Mouse (Mus musculus) neural tube, embryonic 15.5 days (tissue): ENCODE data around the gene Gm42742. TPM values are rescaled to one million over a fixed set of nuclear protein-coding genes. Genes with fewer than 3 reads are reported as not detected.

Experiments
- ATAC-seq: fragments of 200-750 bp; cut with Nextera tagmentation; 2 replicates; pipeline ENCODE4 v1.8.0; 2017; ENCODE audit warnings: mild to moderate bottlenecking, moderate TSS enrichment, moderate library complexity; ENCODE audit not compliant: low FRiP score
- H3K27ac ChIP-seq: fragments of 300-500 bp; sonication (generic); replicated peaks from 2 replicates; pipeline ENCODE4 v1.5.1; 2015; ENCODE audit warnings: mild to moderate bottlenecking, inconsistent platforms
- H3K27me3 ChIP-seq: fragments of 300-500 bp; sonication (generic); replicated peaks from 2 replicates; pipeline ENCODE4 v1.6.1; 2015; ENCODE audit warnings: inconsistent platforms
- H3K36me3 ChIP-seq: fragments of 300-500 bp; sonication (generic); 2 replicates; pipeline ENCODE4 v1.6.1; 2015; ENCODE audit warnings: inconsistent platforms
- H3K4me1 ChIP-seq: fragments of 300-500 bp; sonication (generic); 2 replicates; pipeline ENCODE4 v1.6.1; 2015; ENCODE audit warnings: inconsistent platforms
- H3K4me2 ChIP-seq: fragments of 300-500 bp; sonication (generic); 2 replicates; pipeline ENCODE4 v1.6.1; 2015; ENCODE audit warnings: inconsistent platforms, mild to moderate bottlenecking, moderate library complexity
- H3K4me3 ChIP-seq: fragments of 300-500 bp; sonication (generic); replicated peaks from 2 replicates; pipeline ENCODE4 v1.5.1; 2015; ENCODE audit warnings: mild to moderate bottlenecking, inconsistent platforms
- H3K9ac ChIP-seq: fragments of 300-500 bp; sonication (generic); replicated peaks from 2 replicates; pipeline ENCODE4 v1.6.1; 2015; ENCODE audit warnings: mild to moderate bottlenecking, inconsistent platforms
- H3K9me3 ChIP-seq: fragments of 300-500 bp; sonication (generic); replicated peaks from 2 replicates; pipeline ENCODE4 v1.6.1; 2016; ENCODE audit warnings: inconsistent platforms
- WGBS: fragments of 180-500 bp; shearing (Covaris S2); methylation state at CpG from one replicate; pipeline ENCODE4 v1.1.7; 2015; ENCODE audit warnings: mixed read lengths; 5-methylcytosine and 5-hydroxymethylcytosine counted together
- polyA plus RNA-seq: library from polyadenylated mRNA; unstranded; fragments of >200 nt; fragmentation: Nextera tagmentation; extraction: Ambion mirVana; gene quantifications from 2 replicates; pipeline ENCODE4 v1.2.1, GENCODE M21; 2015

The Gm42742 gene
- polyA plus RNA-seq, 1 experiment from 2014 or later = 18.8 TPM

DNA sequence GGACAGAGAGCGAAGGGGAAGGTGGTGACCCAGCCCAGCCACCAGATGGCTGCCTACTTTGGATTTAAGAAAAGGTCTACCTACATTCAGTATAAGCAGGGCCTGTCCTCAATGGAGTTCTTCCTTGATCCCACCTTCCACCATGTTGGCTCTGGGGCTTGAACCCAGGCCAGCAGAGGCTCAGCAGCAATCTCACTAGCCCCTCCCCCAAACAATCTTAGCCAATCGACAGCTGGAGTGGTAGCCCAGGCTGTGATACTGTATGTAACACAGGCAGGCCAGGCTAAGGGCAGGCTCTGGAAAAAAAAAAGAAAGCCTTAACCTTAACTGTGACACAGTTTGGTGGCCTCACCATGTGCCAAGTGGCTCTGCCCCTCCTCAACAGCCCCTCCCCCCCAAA is 9.2 kb downstream of the Gm42742 start:
- Histone ChIP-seq H3K4me3 (no peak overlapping the region), H3K9ac (no peak overlapping the region), H3K9me3 (no peaks in the 10 kb centered on the region), H3K36me3 (peaks cover 24% of the 10 kb centered on the region), H3K4me1 (peaks cover 31% of the 10 kb centered on the region), H3K27ac (no peak overlapping the region), H3K4me2 (no peak overlapping the region), H3K27me3 (no peaks in the 10 kb centered on the region)
- no peak for ATAC-seq
- WGBS = 83% methylated on average over 2 of the region's 2 CpGs

GRCm38 (mm10) chr7:127011051-127011450 is 9.8 kb downstream of the Gm42742 start:
- no peak for ATAC-seq
- no peak overlapping the region for H3K27ac ChIP-seq
- peaks cover 24% of the 10 kb centered on the region for H3K36me3 ChIP-seq
- H3K4me3 ChIP-seq = no peak overlapping the region
- H3K4me1 ChIP-seq = peaks cover 29% of the 10 kb centered on the region
- no peak overlapping the region for H3K4me2 ChIP-seq
- WGBS = 96% methylated on average over 2 of the region's 2 CpGs
- no peaks in the 10 kb centered on the region for H3K27me3 ChIP-seq
- H3K9me3 ChIP-seq = no peaks in the 10 kb centered on the region
- no peak overlapping the region for H3K9ac ChIP-seq

DNA sequence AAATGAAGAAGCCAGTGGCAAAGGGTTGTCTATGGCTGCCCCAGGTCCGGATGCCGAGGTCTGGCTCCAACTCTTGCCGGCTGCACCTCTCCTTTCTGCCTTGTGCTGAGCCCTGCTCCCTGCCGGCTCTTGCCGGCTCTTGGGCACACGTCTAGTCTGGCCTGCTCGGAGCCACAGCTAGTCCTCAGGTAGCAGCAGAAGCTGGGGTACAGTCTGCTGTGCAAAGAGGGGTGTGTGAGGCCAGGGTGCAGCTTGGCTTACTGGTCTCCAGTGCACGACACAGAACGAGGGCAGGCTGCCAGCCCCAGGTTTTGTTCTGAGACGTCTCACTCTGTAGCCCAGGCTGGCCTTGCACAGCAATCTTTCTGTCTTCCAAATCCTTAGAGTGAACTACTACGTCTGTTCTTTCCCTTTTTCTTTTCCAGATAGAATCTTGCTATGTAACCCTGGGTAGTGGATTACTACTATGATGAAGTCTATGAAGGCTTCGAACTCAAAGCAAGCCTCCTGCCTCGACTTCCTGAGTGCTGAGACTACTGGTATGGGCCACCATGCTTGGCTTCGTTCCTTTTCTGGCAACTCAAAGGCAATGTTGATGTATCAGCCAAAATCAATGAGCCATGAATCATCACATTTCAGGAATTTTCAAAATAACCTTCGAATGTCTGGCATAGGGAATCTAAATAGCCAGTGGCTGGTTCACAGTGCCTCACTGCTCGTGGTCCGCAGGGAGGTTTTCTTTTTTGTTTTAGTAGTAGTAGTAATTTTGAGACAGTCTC is 11.4 kb downstream of the Gm42742 start:
- no peaks in the 10 kb centered on the region for H3K9me3 ChIP-seq
- no peak for ATAC-seq

DNA sequence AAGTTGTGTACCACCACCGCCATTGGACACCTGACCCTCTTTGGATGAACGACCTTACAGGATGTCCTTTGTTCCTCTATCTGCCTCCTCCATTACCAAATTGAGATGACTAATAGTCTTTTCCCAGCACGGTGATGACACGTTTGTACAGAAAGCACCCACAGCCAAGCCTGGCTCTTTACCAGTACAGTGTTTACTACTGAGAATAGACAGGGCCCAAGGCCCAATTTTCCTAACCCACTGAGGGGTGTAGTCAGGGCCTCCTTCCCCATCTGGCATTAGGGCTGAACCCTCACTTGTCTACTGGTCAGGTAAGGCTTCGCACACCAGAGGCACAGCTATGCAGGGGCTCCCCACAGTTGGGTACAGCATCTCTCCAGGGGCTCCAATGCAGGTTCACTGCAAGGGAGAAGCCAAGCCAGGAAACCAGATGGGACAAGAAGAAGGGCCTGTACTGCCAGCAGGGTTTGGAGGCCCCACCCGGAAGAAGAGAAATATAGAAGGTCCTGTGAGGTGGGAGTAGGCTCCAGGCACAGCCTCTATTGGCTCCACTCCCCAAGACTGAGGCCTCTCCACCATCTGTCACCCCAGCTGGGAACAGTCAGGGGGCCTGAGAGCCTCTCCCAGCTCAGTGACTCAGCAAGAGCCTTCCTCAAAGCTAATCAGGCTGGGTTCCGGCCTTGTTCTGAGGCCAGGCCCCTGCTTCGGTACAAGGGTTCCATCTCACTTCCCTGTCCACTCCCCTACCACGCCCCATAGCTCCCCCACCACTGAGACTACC is 12.5 kb downstream of the Gm42742 start:
- no peak overlapping the region for H3K4me2 ChIP-seq
- no peaks in the 10 kb centered on the region for H3K27me3 ChIP-seq
- no peak overlapping the region for H3K9ac ChIP-seq
- no peak for ATAC-seq
- H3K9me3 ChIP-seq = no peaks in the 10 kb centered on the region
- H3K27ac ChIP-seq = peak overlapping the region; percentile 24
- no peak overlapping the region for H3K4me3 ChIP-seq
- 54% methylated on average over 9 of the region's 9 CpGs for WGBS
- H3K4me1 ChIP-seq = peaks cover 3% of the 10 kb centered on the region
- H3K36me3 ChIP-seq = peaks cover 7% of the 10 kb centered on the region

More for the DNA sequence above, 11.4 kb downstream of the Gm42742 start:
- peaks cover 13% of the 10 kb centered on the region for H3K4me1 ChIP-seq
- peaks cover 15% of the 10 kb centered on the region for H3K36me3 ChIP-seq
- WGBS = 84% methylated on average over 17 of the region's 17 CpGs
- H3K27me3 ChIP-seq = no peaks in the 10 kb centered on the region
- H3K4me2 ChIP-seq = no peak overlapping the region
- 0 out of 2 replicates have a peak overlapping the region, but pooled peaks have one; percentile 24 for H3K27ac ChIP-seq
- H3K4me3 ChIP-seq = no peak overlapping the region
- no peak overlapping the region for H3K9ac ChIP-seq

DNA sequence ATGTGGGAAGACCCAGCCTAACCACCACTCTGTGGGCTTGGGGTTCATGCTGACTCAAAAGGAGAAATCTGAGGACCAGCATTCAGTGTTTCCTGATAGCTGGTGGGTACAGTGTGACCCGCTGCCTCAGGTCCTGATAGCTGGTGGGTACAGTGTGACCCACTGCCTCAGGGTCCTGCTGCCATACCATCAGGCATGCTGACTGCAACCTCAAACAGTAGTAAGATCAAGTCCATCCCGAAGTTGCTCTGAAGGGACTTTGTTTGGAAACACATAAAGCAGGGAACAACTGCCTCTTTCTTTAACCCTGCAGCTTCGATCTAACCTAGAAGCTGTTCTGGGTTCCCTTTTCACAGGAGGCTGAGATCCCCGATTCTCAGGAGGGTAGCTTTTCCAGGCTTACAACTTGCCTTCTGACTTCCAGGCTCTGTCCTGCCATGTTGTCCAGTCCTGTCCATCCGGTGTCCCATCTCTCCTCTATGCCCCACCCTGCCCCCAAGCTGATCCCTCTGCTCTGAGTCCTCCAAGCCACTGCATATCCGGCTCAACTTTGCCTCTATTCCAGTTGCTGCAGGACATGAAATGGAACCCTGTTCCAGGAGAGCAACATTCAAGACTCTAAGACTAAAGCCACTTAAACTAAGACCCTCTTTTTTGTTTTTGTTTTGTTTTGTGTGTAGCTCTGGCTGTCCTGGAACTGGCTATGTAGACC is 13.4 kb downstream of the Gm42742 start:
- H3K4me1 ChIP-seq = no peaks in the 10 kb centered on the region
- no peak overlapping the region for H3K4me3 ChIP-seq
- 88% methylated on average over 6 of the region's 6 CpGs for WGBS
- ATAC-seq = no peak
- H3K9me3 ChIP-seq = no peaks in the 10 kb centered on the region
- no peak overlapping the region for H3K9ac ChIP-seq
- H3K27ac ChIP-seq = no peak overlapping the region
- no peak overlapping the region for H3K4me2 ChIP-seq
- H3K36me3 ChIP-seq = no peaks in the 10 kb centered on the region
- H3K27me3 ChIP-seq = no peaks in the 10 kb centered on the region

DNA sequence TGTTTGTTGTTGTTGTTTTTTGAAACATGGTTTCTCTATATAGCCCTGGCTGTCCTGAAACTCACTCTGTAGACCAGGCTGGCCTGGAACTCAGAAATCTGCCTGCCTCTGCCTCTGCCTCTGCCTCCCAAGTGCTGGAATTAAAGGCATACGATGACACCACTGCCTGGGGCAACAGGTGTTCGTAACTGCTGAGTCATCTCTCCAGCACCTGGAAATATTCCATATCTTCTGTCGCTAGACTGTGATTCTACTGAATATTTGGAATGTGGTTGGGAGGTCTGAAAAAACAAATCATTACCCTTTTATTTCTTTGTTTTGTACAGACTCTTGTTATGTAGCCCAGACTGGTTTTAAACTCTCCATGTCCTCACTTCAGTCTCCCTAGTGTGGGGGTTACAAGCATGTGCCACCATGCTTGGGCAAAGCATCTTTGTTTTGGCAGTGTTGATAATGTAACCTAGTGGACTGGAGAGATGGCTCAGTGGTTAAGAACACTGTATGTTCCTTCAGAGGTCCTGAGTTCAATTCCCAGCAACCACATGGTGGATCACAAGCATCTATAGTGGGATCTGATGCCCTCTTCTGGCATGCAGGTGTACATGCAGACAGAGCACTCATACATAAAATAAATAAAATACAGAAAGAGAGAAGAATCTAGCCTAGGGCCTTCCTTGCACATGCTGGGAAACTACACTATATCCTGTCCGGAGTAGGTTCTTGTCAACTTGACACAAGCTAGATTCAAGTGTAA is 16.6 kb downstream of the Gm42742 start:
- Histone ChIP-seq H3K4me2 (no peak overlapping the region), H3K27ac (no peak overlapping the region), H3K4me3 (no peak overlapping the region), H3K27me3 (no peaks in the 10 kb centered on the region), H3K4me1 (no peaks in the 10 kb centered on the region), H3K9ac (no peak overlapping the region), H3K9me3 (no peaks in the 10 kb centered on the region), H3K36me3 (no peaks in the 10 kb centered on the region)
- WGBS = 91% methylated on average over 4 of the region's 4 CpGs
- no peak for ATAC-seq

- no peaks in the 10 kb centered on the region for H3K36me3 ChIP-seq
- WGBS = 93% methylated on average over 5 of the region's 5 CpGs
- no peak overlapping the region for H3K4me3 ChIP-seq
- H3K9me3 ChIP-seq = no peaks in the 10 kb centered on the region
- no peak overlapping the region for H3K27ac ChIP-seq
- H3K4me2 ChIP-seq = no peak overlapping the region
- H3K9ac ChIP-seq = no peak overlapping the region
- H3K4me1 ChIP-seq = no peaks in the 10 kb centered on the region
- no peak for ATAC-seq
- H3K27me3 ChIP-seq = no peaks in the 10 kb centered on the region
Observed at GRCm38 (mm10) chr7:127003620-127004019, 17.3 kb downstream of the Gm42742 start.

DNA sequence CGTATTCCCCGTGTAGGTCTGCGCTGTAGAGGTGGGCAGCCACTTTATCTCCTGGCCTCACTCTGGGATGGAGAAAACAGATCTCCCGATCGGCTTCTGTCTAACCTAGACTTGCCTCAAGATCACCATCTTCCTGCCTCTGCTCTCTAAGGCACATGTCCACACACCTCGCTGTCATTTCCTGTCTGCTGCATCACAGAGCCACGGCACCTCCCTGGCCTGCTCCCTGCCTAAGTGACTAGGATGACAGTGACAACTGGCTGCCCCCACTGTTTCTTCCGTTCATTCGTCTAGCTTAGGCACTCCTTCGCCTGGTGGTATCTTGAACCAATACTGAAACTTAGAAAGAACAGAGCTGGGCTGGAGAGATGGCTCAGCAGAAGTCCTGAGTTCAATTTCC is 21.3 kb downstream of the Gm42742 start:
- Histone ChIP-seq H3K9ac (no peak overlapping the region), H3K27ac (no peak overlapping the region), H3K27me3 (no peaks in the 10 kb centered on the region), H3K9me3 (no peaks in the 10 kb centered on the region), H3K4me3 (no peak overlapping the region), H3K36me3 (no peaks in the 10 kb centered on the region), H3K4me1 (no peaks in the 10 kb centered on the region), H3K4me2 (no peak overlapping the region)
- 82% methylated on average over 10 of the region's 10 CpGs for WGBS
- no peak for ATAC-seq

DNA sequence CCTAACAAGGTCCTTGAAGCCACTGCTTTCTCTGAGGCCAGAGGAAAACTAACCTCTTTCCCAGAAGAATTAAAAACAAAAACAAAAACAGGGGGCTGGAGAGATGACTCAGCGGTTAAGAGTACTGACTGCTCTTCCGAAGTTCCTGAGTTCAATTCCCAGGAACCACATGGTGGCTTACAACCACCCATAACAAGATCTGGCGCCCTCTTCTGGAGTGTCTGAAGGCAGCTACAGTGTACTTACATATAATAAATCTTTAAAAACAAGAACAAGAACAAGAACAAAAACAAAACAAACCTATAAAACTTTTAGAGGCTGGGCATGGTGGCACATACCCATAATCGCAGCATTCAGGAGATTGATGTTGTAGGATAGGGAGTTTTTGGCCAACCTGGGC is 24.4 kb downstream of the Gm42742 start:
- Histone ChIP-seq H3K27me3 (no peaks in the 10 kb centered on the region), H3K36me3 (no peaks in the 10 kb centered on the region), H3K27ac (no peak overlapping the region), H3K4me3 (no peak overlapping the region), H3K9ac (no peak overlapping the region), H3K9me3 (no peaks in the 10 kb centered on the region), H3K4me1 (no peaks in the 10 kb centered on the region), H3K4me2 (no peak overlapping the region)
- ATAC-seq = no peak
- WGBS = 85% methylated on average over 4 of the region's 4 CpGs

GRCm38 (mm10) chr7:126988816-126989215 is 32.1 kb downstream of the Gm42742 start:
- Histone ChIP-seq H3K27me3 (no peaks in the 10 kb centered on the region), H3K36me3 (no peaks in the 10 kb centered on the region), H3K4me3 (no peak overlapping the region), H3K4me2 (no peak overlapping the region), H3K9ac (no peak overlapping the region), H3K9me3 (no peaks in the 10 kb centered on the region), H3K4me1 (no peaks in the 10 kb centered on the region), H3K27ac (no peak overlapping the region)
- 74% methylated on average over 8 of the region's 8 CpGs for WGBS
- no peak for ATAC-seq

DNA sequence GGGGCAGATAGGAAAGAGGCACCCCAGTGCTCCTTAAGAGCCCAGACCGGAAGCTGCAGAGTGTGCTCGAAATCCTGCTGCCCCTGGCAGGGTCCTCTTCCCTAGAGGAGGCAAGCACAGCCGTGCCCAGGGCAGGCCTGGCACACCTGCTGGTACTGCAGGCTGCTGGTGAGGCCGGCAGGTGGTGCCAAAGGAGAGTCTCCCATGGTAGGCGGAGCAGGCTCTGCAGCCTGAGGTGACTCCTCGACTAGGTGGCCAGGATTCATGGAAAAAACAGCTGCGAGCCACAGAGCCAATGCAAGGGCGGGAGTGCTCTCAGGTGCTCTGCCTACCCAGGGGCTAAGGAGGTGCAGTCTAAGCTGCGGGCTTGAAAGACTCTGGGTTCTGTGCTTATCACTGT is 34.6 kb downstream of the Gm42742 start:
- no peak overlapping the region for H3K4me3 ChIP-seq
- H3K4me2 ChIP-seq = no peak overlapping the region
- H3K27me3 ChIP-seq = no peaks in the 10 kb centered on the region
- ATAC-seq = no peak
- 48% methylated on average over 9 of the region's 9 CpGs for WGBS
- H3K9ac ChIP-seq = no peak overlapping the region
- peaks cover 3% of the 10 kb centered on the region; the same call in 1 of the 2 replicates for H3K36me3 ChIP-seq
- no peak overlapping the region for H3K27ac ChIP-seq
- H3K4me1 ChIP-seq = no peaks in the 10 kb centered on the region
- H3K9me3 ChIP-seq = no peaks in the 10 kb centered on the region
